Mouse (Mus musculus): Measurements from ENCODE around the gene Elmo2. TPM values are rescaled to one million over a fixed set of nuclear protein-coding genes. Genes with fewer than 3 reads are reported as not detected.

The Elmo2 gene
- polyA plus RNA-seq (2012; ENCODE audit: insufficient read depth, insufficient read length, low replicate concordance, missing spikeins) = 231 TPM in 1 of 2 replicates, not detected in the other

DNA sequence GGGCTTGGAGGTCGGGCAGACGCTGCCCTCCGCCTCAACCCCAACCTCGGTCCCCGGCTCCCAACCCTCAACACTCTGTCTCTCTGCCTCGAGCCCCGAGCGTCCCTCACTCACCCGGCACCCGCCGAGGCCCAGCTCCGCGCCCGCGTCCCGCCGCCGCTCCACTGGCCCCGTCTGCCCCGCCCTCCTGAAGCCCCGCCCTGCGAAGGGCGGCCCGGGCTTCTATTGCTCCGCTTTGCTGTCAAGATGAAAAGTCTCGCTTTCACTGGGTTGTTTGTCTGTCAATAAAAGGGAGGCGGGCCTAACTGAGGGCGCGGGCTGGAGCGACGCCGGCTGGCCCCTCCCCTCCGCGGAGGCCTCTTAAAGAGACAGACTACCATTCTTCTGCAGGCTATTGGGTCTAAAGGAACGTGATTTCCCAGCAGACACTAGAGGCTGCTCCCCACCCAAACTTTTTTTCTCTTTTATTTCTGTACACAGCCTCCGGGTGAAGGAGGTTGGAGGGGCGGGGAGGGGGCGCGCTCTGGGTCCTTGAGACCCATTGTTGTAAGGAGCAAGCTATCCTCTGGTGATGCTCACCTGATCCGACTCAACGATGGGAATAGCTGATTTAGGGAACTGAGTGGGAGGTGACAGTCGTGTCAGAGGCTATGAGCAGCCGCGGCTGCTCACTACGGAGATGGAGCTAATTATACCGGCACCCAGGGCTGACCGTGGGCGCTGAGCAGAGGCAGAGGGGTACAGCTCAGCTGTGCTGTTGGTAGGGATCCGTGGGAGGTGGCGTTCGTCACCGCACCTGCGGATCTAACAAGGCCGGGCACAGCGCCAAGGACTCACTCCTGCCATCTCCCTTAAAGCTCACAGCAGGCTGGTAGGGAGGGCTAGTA is at the start of gene Elmo2:
Gene Elmo2 (minus strand): TSS at position 176 of the 887 bp plus-strand sequence.
- Histone ChIP-seq H3K4me3 (ENCODE audit: insufficient read depth, low read depth, low read length) (peak within 1 kb of the TSS; percentile 68), H3K4me1 (ENCODE audit: control insufficient read depth, insufficient read depth, low read length) (peaks cover 50% of the 10 kb centered on the region), H3K27ac (ENCODE audit: insufficient read depth, low read depth, low read length) (peak within 1 kb of the TSS; percentile 88)
- TF ChIP-seq CTCF (IDR thresholded peaks at IDR 0.05; ENCODE audit: insufficient read depth, low read depth, low read length) = no peak
- peak; percentile 60 for TF ChIP-seq POLR2A (IDR thresholded peaks at IDR 0.05; ENCODE audit: insufficient read depth, low read depth, low read length)
- WGBS = under 1% methylated on average over 55 of the region's 55 CpGs

DNA sequence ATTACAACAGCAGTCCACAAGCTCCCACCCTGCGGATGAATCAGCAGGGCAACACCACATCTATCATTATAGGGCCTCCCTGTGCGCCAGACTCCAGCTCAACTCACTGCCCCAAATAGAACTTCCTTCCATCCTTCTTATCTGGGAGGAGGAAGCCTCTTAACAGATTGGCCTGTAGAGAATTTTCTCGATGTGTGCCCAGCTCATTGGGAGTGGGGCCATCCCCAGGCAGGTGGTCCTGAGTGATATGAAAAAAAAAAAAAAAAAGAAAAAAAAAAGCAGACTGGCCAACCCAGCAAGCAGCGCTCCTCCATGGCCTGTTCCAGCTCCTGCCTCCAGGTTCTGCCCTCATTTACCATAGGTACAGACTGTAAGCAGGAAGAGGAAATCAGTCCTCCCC is 49.7 kb upstream of the Elmo2 start:
- Histone ChIP-seq H3K4me1 (ENCODE audit: control insufficient read depth, insufficient read depth, low read length) (peaks cover 12% of the 10 kb centered on the region), H3K4me3 (ENCODE audit: insufficient read depth, low read depth, low read length) (no peak overlapping the region), H3K27ac (ENCODE audit: insufficient read depth, low read depth, low read length) (no peak overlapping the region)
- WGBS = 57% methylated on average over 4 of the region's 4 CpGs
- TF ChIP-seq POLR2A (IDR thresholded peaks at IDR 0.05; ENCODE audit: insufficient read depth, low read depth, low read length) (no peak), CTCF (IDR thresholded peaks at IDR 0.05; ENCODE audit: insufficient read depth, low read depth, low read length) (no peak)

DNA sequence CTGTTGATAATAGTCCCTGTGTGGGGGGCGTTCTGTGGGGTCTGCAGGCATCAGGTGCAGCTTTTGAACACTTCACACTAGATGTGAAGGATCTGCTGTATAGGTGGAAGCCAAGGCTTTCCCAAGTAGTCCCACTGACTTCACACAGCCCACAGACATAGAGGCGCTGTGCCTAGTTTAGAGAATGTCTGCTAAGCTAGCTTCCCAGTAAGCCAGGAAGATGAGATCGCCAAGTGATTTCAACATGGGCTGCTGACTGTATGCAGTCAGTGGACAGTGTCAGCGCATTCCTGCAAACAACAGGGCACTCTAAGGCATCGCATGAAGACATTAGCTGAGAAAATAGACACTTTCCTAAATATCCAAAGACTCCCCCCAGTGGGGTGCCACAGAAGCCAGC is 49.2 kb upstream of the Elmo2 start:
- peaks cover 12% of the 10 kb centered on the region for H3K4me1 ChIP-seq (ENCODE audit: control insufficient read depth, insufficient read depth, low read length)
- H3K4me3 ChIP-seq (ENCODE audit: insufficient read depth, low read depth, low read length) = no peak overlapping the region
- no peak overlapping the region for H3K27ac ChIP-seq (ENCODE audit: insufficient read depth, low read depth, low read length)
- no peak for TF ChIP-seq CTCF (IDR thresholded peaks at IDR 0.05; ENCODE audit: insufficient read depth, low read depth, low read length)
- no peak for TF ChIP-seq POLR2A (IDR thresholded peaks at IDR 0.05; ENCODE audit: insufficient read depth, low read depth, low read length)
- 76% methylated on average over 5 of the region's 5 CpGs for WGBS

DNA sequence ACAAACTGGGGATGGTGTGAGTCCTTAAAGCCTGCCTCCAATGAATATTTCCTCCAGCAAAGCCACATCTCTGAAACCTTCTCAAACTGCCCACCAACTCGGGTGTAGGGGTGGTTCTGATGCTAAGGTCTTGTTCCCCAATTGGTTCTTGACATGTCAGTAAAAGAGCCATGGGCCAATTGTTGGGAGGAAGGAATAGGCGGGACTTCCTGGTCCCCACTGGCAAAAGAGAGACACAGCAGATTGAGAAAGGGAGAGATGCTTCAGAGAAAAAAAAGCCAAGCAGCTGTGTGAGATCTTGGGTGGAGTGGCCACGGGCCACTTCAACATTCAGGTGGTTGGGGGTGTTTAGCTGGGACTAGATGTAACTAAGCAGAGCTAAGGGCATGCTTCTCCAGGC is 44.8 kb upstream of the Elmo2 start:
- TF ChIP-seq CTCF (IDR thresholded peaks at IDR 0.05; ENCODE audit: insufficient read depth, low read depth, low read length) (no peak), POLR2A (IDR thresholded peaks at IDR 0.05; ENCODE audit: insufficient read depth, low read depth, low read length) (no peak)
- H3K4me3 ChIP-seq (ENCODE audit: insufficient read depth, low read depth, low read length) = no peak overlapping the region
- WGBS = 34% methylated on average over 3 of the region's 3 CpGs
- H3K4me1 ChIP-seq (ENCODE audit: control insufficient read depth, insufficient read depth, low read length) = peaks cover 19% of the 10 kb centered on the region
- no peak overlapping the region for H3K27ac ChIP-seq (ENCODE audit: insufficient read depth, low read depth, low read length)

DNA sequence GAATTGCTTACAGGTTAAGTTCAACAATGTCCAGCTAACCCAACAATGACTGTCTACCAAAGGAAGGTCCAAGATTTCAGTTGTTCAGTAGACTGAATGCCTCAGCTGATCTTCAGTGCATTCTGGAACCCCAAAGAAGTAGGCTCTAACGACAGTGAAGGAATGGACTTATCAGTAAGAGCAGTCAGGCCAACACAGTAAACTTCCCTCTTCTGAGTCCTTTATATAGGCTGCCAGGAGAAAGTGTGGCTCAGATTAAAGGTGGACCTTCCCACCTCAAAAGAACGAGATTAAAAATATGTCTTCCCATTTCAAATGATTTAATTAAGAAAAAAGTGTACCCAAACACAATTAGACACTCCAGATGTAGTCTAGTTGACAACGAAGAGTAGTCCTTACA is 44.1 kb upstream of the Elmo2 start:
- Histone ChIP-seq H3K27ac (ENCODE audit: insufficient read depth, low read depth, low read length) (no peak overlapping the region), H3K4me3 (ENCODE audit: insufficient read depth, low read depth, low read length) (no peak overlapping the region), H3K4me1 (ENCODE audit: control insufficient read depth, insufficient read depth, low read length) (peaks cover 17% of the 10 kb centered on the region)
- WGBS = 71% methylated on average over 3 of the region's 3 CpGs
- TF ChIP-seq POLR2A (IDR thresholded peaks at IDR 0.05; ENCODE audit: insufficient read depth, low read depth, low read length) = no peak
- TF ChIP-seq CTCF (IDR thresholded peaks at IDR 0.05; ENCODE audit: insufficient read depth, low read depth, low read length) = no peak

DNA sequence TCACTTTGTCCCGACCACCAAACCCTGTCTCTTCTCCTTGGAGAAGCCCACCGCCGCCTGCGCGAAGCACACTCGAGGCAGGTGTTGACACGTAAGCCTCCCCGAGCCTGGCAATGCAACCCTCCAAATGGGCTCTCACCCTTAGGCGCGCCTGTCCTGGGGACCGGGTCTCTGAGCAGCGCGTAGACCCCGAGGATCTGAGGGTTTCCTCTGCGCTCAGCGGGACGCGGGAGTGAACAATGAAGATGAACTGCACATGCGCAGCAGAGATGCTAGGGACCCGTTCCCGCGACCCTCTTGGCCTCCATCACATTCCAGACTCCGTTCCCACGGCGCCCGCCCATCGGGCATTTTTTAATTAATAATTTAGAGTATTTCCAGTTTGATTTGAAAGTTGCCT is 42.2 kb upstream of the Elmo2 start, which contains the start of gene Zfp663:
Gene Zfp663 (minus strand): TSS at position 234 of the 400 bp plus-strand sequence.
- peaks cover 14% of the 10 kb centered on the region for H3K4me1 ChIP-seq (ENCODE audit: control insufficient read depth, insufficient read depth, low read length)
- peak within 1 kb of the TSS; percentile 46 for H3K4me3 ChIP-seq (ENCODE audit: insufficient read depth, low read depth, low read length)
- under 1% methylated on average over 27 of the region's 27 CpGs for WGBS
- no peak within 1 kb of the TSS for H3K27ac ChIP-seq (ENCODE audit: insufficient read depth, low read depth, low read length)
- TF ChIP-seq CTCF (IDR thresholded peaks at IDR 0.05; ENCODE audit: insufficient read depth, low read depth, low read length) = no peak
- TF ChIP-seq POLR2A (IDR thresholded peaks at IDR 0.05; ENCODE audit: insufficient read depth, low read depth, low read length) = no peak

DNA sequence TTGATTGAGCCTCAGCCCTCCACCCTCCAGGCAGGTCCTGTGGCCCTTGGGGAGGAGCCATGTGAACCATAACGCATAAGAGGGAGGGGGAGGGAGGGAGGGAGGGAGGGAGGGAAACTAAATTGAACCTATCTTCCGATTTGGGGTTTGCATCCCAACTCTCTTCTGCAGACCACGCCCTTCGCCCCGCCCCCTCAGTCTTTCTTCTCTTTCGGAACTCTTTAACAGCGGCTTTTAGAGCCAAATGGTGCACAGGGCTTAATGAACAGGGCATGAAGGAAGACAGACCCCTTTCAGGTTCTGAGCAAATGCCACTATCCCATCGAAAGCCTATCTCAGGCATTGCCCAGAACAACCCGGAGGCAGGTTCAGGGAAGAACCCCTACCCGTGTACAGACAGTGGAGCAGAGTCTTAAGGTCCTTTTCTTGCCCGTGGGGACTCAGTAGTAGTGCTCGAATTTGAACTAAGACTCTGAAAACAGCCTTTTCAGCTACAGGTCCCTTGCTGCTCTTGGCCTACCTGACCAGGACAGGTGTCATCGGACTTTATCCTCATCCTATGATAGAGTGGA is 41.7 kb upstream of the Elmo2 start:
- TF ChIP-seq CTCF (IDR thresholded peaks at IDR 0.05; ENCODE audit: insufficient read depth, low read depth, low read length) (no peak), POLR2A (IDR thresholded peaks at IDR 0.05; ENCODE audit: insufficient read depth, low read depth, low read length) (no peak)
- Histone ChIP-seq H3K4me3 (ENCODE audit: insufficient read depth, low read depth, low read length) (peak overlapping the region; percentile 46), H3K4me1 (ENCODE audit: control insufficient read depth, insufficient read depth, low read length) (peaks cover 13% of the 10 kb centered on the region), H3K27ac (ENCODE audit: insufficient read depth, low read depth, low read length) (no peak overlapping the region)
- WGBS = 5% methylated on average over 13 of the region's 13 CpGs

DNA sequence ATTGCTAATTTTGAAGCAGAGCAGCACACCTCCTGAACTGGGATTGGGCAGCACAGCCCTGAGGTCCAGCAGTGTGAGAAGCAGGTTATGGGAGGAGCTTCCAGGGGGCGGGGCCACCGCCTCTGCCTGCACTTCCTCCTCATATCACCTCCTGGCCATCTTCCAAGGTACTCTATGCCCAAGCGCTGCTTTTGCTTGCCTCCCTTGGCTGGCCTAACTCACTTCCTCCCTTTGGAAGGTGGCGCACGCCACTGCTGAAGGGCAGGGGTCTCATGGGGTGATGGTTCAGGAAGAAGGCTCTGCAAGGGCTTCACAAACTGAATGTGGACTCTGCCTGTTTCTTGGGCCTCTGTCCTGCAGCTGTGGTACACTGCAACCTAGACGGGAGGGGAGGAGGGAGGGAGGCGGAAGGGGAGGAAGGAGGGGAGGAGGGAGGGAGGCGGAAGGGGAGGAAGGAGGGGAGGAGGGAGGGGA is 40.8 kb upstream of the Elmo2 start:
- peaks cover 13% of the 10 kb centered on the region for H3K4me1 ChIP-seq (ENCODE audit: control insufficient read depth, insufficient read depth, low read length)
- TF ChIP-seq POLR2A (IDR thresholded peaks at IDR 0.05; ENCODE audit: insufficient read depth, low read depth, low read length) (no peak), CTCF (IDR thresholded peaks at IDR 0.05; ENCODE audit: insufficient read depth, low read depth, low read length) (no peak)

More for the DNA sequence above, 40.8 kb upstream of the Elmo2 start:
- WGBS = 49% methylated on average over 6 of the region's 8 CpGs
- Histone ChIP-seq H3K27ac (ENCODE audit: insufficient read depth, low read depth, low read length) (no peak overlapping the region), H3K4me3 (ENCODE audit: insufficient read depth, low read depth, low read length) (no peak overlapping the region)

Measured in olfactory bulb, adult 2 months (tissue).